In genomic region chr1:92366249-92366648, GRCm38 (mm10) we compare ENCODE assay signal across 29 mouse cellular contexts.
"Had no signal": no experiment of that assay in that cellular context is flagged by ENCODE, and none has a peak within 500 bp of the region (broad histone marks: within the 10 kb centered on the region; RNA-seq: fewer than 3 reads in every experiment).

No protein-coding gene starts in this region.

- H3K4me2 ChIP-seq: heart, embryonic 11.5 days; heart, embryonic 13.5 days; heart, embryonic 15.5 days; hindbrain, embryonic 12.5 days; hindbrain, embryonic 14.5 days; intestine, embryonic 15.5 days; kidney, embryonic 15.5 days; limb, embryonic 12.5 days; liver, embryonic 11.5 days; liver, embryonic 13.5 days; liver, embryonic 15.5 days had no signal

- H3K9ac ChIP-seq: heart, embryonic 13.5 days; heart, embryonic 15.5 days; hindbrain, embryonic 12.5 days; hindbrain, embryonic 14.5 days; intestine, embryonic 15.5 days; kidney, embryonic 15.5 days; limb, embryonic 12.5 days; liver, embryonic 13.5 days; liver, embryonic 15.5 days had no signal

- H3K36me3 ChIP-seq: heart, embryonic 13.5 days; heart, embryonic 15.5 days; hindbrain, embryonic 10.5 days; hindbrain, embryonic 12.5 days; intestine, embryonic 15.5 days; kidney, embryonic 15.5 days; limb, embryonic 10.5 days; limb, embryonic 12.5 days; liver, embryonic 13.5 days; liver, embryonic 15.5 days had no signal

- H3K9me3 ChIP-seq: heart, embryonic 13.5 days; heart, embryonic 15.5 days; hindbrain, embryonic 10.5 days; hindbrain, embryonic 12.5 days; intestine, embryonic 15.5 days; kidney, embryonic 15.5 days; limb, embryonic 10.5 days; limb, embryonic 12.5 days; liver, embryonic 13.5 days; liver, embryonic 15.5 days had no signal

- H3K27ac ChIP-seq: gastrocnemius, adult 2 months; heart, adult 2 months; heart, embryonic 13.5 days; heart, embryonic 15.5 days; hindbrain, embryonic 10.5 days; hindbrain, embryonic 12.5 days; hindbrain, embryonic 14.5 days; intestine, embryonic 15.5 days; kidney, embryonic 15.5 days; kidney, postnatal 0 days; limb, embryonic 10.5 days; limb, embryonic 12.5 days; liver, embryonic 13.5 days; liver, embryonic 15.5 days had no signal

- H3K27me3 ChIP-seq: hindbrain, embryonic 12.5 days; intestine, embryonic 15.5 days; kidney, embryonic 15.5 days; limb, embryonic 12.5 days; liver, embryonic 13.5 days; liver, embryonic 15.5 days had no signal

- DNase-seq: gastrocnemius, adult 2 months; gastrocnemius, postnatal 10 days; gastrocnemius, postnatal 25 days; heart, postnatal 4 days; kidney, adult 11 months; kidney, adult 2 months; kidney, adult 9 months; kidney, postnatal 14 days; kidney, postnatal 36 days; layer of hippocampus, adult 9-11 months; layer of hippocampus, postnatal 36 days; liver; liver, embryonic 13.5 days had no signal

- H3K4me1 ChIP-seq: intestine, embryonic 15.5 days; liver, embryonic 13.5 days; liver, embryonic 15.5 days had no signal

- H3K4me3 ChIP-seq: gastrocnemius, adult 2 months; heart, adult 2 months; heart, embryonic 13.5 days; heart, embryonic 15.5 days; hindbrain, embryonic 10.5 days; hindbrain, embryonic 12.5 days; intestine, embryonic 15.5 days; kidney, embryonic 15.5 days; limb, embryonic 10.5 days; limb, embryonic 12.5 days; liver, embryonic 13.5 days; liver, embryonic 15.5 days had no signal

- ATAC-seq: hindbrain, embryonic 16.5 days; inflammation-experienced regulatory T-cells, adult 6 months; intestine, embryonic 15.5 days had no signal
